Mouse (Mus musculus): Measurements from ENCODE around the gene Immp2l. TPM values are rescaled to one million over a fixed set of nuclear protein-coding genes. Genes with fewer than 3 reads are reported as not detected.

Gene Immp2l
- polyA plus RNA-seq, 1 experiment from 2014 or later = 6.3 TPM

DNA sequence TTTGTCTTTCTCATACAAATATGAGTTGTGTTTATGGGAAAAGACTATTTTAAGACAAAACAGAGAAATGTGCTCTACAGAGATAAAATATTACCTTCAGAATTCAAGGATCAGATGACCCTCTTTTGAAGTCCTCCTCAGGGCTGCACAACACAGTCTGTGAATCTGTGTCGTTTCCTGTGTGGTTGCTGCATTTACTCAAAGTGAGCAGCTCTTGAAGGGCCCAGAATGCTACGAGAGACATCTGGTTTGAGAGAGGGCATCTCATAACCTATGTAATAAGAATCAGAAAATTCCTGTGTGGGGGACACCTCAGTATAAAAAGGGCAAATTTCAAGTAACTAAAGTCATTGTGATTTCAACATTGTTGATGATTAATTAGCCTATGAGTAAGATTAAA, 217.3 kb downstream of the Immp2l start:
- 74% methylated on average over 2 of the region's 2 CpGs for WGBS
- no peak for ATAC-seq

DNA sequence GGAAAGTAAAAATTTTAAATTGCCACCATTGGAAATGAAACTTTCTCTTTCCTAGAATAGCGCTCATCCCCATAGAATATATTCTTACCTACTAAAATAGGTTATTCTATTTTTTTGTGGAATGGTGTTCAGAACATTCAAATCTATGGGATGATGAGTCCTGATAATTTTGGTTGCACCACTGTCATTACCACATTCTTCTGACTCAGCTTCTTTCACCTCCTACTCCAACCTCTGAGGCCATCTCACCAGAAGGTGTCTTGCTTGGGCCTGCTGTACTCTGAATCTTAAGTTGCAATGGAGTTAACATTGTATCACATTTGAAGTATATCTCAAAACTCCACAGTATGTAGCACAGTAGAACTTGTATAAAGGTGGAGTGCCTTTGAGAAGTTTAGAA, 224.4 kb downstream of the Immp2l start:
- ATAC-seq (no peak), DNase-seq (ENCODE audit: low spot score) (no peak)
- Histone ChIP-seq H3K36me3 (ENCODE audit: control insufficient read depth, insufficient read depth, low read length) (no peaks in the 10 kb centered on the region), H3K27ac (ENCODE audit: low read depth, low read length) (no peak overlapping the region), H3K9me3 (replicated peaks; ENCODE audit: control insufficient read depth, low read length) (no peaks in the 10 kb centered on the region), H3K4me3 (ENCODE audit: low read depth, low read length) (no peak overlapping the region), H3K27me3 (replicated peaks; ENCODE audit: control insufficient read depth, insufficient read depth, low read length) (no peaks in the 10 kb centered on the region), H3K4me2 (ENCODE audit: low read length) (no peak overlapping the region), H3K9ac (ENCODE audit: low read length) (no peak overlapping the region), H3K4me1 (ENCODE audit: control insufficient read depth, insufficient read depth, low read length) (no peaks in the 10 kb centered on the region)
- 98% methylated on average over 1 of the region's 1 CpGs for WGBS

More for the DNA sequence above, 217.3 kb downstream of the Immp2l start:
- H3K27me3 ChIP-seq (replicated peaks; ENCODE audit: control insufficient read depth, insufficient read depth, low read length) = no peaks in the 10 kb centered on the region
- no peak overlapping the region for H3K27ac ChIP-seq (ENCODE audit: low read depth, low read length)
- H3K4me2 ChIP-seq (ENCODE audit: low read length) = no peak overlapping the region
- H3K36me3 ChIP-seq (ENCODE audit: control insufficient read depth, insufficient read depth, low read length) = no peaks in the 10 kb centered on the region
- no peaks in the 10 kb centered on the region for H3K9me3 ChIP-seq (replicated peaks; ENCODE audit: control insufficient read depth, low read length)
- no peaks in the 10 kb centered on the region for H3K4me1 ChIP-seq (ENCODE audit: control insufficient read depth, insufficient read depth, low read length)
- no peak overlapping the region for H3K4me3 ChIP-seq (ENCODE audit: low read depth, low read length)
- no peak overlapping the region for H3K9ac ChIP-seq (ENCODE audit: low read length)
- DNase-seq (ENCODE audit: low spot score) = no peak

DNA sequence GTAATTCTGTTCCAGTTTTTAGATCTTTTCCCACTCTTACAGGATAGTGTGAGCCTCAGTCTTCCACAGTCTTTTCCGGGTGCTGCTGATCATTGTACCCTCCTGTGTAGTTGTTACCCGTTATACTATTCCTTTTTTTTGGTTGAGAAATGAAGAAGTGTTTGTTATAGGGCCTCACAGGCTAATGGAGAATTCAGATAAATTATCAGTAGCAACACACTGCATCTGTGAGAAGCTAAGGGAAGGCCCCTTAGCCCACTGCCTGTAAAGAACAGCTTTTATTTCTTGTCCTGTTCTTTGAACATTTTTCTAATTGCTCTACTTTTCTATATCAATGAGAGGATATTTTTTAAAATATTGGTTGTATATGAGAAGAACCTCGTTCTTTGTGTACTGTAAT, 226.2 kb downstream of the Immp2l start:
- Histone ChIP-seq H3K9me3 (replicated peaks; ENCODE audit: control insufficient read depth, low read length) (no peaks in the 10 kb centered on the region), H3K4me3 (ENCODE audit: low read depth, low read length) (no peak overlapping the region), H3K4me2 (ENCODE audit: low read length) (no peak overlapping the region), H3K9ac (ENCODE audit: low read length) (no peak overlapping the region), H3K36me3 (ENCODE audit: control insufficient read depth, insufficient read depth, low read length) (no peaks in the 10 kb centered on the region), H3K4me1 (ENCODE audit: control insufficient read depth, insufficient read depth, low read length) (no peaks in the 10 kb centered on the region), H3K27me3 (replicated peaks; ENCODE audit: control insufficient read depth, insufficient read depth, low read length) (no peaks in the 10 kb centered on the region), H3K27ac (ENCODE audit: low read depth, low read length) (no peak overlapping the region)
- DNase-seq (ENCODE audit: low spot score) (no peak), ATAC-seq (no peak)
- WGBS = 85% methylated on average over 3 of the region's 3 CpGs

DNA sequence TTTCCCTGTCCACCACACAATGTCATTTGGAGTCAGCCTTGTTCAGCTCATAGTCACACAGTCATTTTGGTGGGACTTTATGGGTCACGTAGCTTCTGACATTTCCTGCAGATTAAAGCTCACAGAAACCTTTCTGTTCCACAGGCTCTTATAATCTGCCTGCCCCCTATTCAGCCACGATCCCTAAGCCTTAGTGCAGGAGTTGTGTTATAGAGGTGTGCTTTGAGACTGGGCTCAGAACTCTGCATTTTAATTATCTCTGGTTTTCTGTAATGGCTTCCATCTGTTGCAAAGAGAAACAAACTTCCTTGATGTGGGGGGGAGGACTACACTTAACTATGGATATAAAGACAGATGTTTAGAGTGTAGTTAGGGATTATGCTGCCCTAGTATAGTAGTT, 234.0 kb downstream of the Immp2l start:
- Histone ChIP-seq H3K36me3 (ENCODE audit: control insufficient read depth, insufficient read depth, low read length) (no peaks in the 10 kb centered on the region), H3K27me3 (replicated peaks; ENCODE audit: control insufficient read depth, insufficient read depth, low read length) (no peaks in the 10 kb centered on the region), H3K4me1 (ENCODE audit: control insufficient read depth, insufficient read depth, low read length) (no peaks in the 10 kb centered on the region), H3K9me3 (replicated peaks; ENCODE audit: control insufficient read depth, low read length) (no peaks in the 10 kb centered on the region), H3K4me2 (ENCODE audit: low read length) (no peak overlapping the region), H3K27ac (ENCODE audit: low read depth, low read length) (no peak overlapping the region), H3K9ac (ENCODE audit: low read length) (no peak overlapping the region), H3K4me3 (ENCODE audit: low read depth, low read length) (no peak overlapping the region)
- ATAC-seq (no peak), DNase-seq (ENCODE audit: low spot score) (no peak)
- 24% methylated on average over 2 of the region's 2 CpGs for WGBS

DNA sequence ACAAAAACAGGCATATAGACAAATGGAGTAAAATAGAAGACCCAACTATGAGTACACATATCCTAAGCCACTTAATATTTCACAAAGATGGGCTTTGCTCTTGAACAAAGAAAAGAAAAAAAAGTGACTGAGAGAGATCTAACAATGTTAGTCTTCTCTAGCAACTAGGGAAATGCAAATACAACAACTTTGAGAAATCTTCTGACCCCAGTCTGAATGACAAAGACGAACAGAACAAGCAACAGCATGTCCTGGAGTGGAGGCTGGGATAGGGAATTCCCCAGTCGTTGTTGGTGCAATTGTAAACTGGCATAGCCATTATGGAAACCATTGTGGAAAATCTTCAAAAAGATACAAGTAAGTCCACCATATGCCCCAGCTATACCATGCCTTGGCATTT, 235.7 kb downstream of the Immp2l start:
- ATAC-seq (no peak), DNase-seq (ENCODE audit: low spot score) (no peak)
- no peak overlapping the region for H3K9ac ChIP-seq (ENCODE audit: low read length)
- WGBS = 68% methylated on average over 2 of the region's 2 CpGs
- no peaks in the 10 kb centered on the region for H3K27me3 ChIP-seq (replicated peaks; ENCODE audit: control insufficient read depth, insufficient read depth, low read length)
- H3K4me1 ChIP-seq (ENCODE audit: control insufficient read depth, insufficient read depth, low read length) = no peaks in the 10 kb centered on the region
- H3K27ac ChIP-seq (ENCODE audit: low read depth, low read length) = no peak overlapping the region
- no peak overlapping the region for H3K4me3 ChIP-seq (ENCODE audit: low read depth, low read length)
- no peaks in the 10 kb centered on the region for H3K36me3 ChIP-seq (ENCODE audit: control insufficient read depth, insufficient read depth, low read length)
- no peaks in the 10 kb centered on the region for H3K9me3 ChIP-seq (replicated peaks; ENCODE audit: control insufficient read depth, low read length)
- no peak overlapping the region for H3K4me2 ChIP-seq (ENCODE audit: low read length)

DNA sequence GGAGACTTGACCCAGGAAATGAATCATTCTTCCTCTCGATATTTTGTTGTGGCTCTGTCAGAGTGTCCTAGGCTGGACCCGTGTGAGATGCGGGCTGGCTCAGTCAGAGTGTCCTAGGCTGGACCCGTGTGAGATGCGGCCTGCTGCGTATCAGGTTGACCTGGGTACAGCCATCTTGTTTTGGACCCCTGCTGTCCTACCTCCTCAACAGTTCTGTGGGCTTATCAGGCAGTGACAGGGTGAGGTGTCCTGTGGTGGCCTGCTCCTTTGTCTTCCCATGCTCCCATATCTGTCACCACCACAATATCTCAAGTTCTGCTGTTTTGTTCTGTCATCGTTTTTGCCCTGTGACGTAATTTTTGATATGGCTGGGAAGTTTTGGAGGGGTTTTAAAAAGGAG, 250.2 kb downstream of the Immp2l start:
- no peak for DNase-seq (ENCODE audit: low spot score)

DNA sequence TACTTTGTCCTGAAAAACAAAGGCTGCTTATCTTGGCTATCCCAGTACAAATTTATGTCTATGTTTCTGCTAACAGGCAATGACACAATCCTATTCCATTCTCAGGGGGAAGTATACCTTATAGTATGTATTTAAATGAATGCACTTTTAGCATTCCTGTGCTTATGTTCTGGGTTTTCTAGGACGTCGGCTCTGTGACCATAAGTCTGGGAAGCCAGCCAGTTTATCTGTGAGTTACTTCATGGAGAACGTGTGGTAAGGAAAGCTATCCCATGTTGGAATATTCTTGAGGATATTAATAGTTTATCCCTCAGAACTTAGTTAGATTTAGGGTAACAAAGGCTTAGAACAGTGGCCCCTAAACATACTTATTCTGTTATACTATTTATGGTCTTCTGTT, 251.5 kb downstream of the Immp2l start:
- WGBS = 18% methylated on average over 3 of the region's 3 CpGs
- Histone ChIP-seq H3K9me3 (replicated peaks; ENCODE audit: control insufficient read depth, low read length) (no peaks in the 10 kb centered on the region), H3K9ac (ENCODE audit: low read length) (no peak overlapping the region), H3K27me3 (replicated peaks; ENCODE audit: control insufficient read depth, insufficient read depth, low read length) (no peaks in the 10 kb centered on the region), H3K27ac (ENCODE audit: low read depth, low read length) (no peak overlapping the region), H3K4me3 (ENCODE audit: low read depth, low read length) (no peak overlapping the region), H3K4me2 (ENCODE audit: low read length) (no peak overlapping the region), H3K36me3 (ENCODE audit: control insufficient read depth, insufficient read depth, low read length) (no peaks in the 10 kb centered on the region), H3K4me1 (ENCODE audit: control insufficient read depth, insufficient read depth, low read length) (peaks cover 2% of the 10 kb centered on the region; the same call in 1 of the 2 replicates)
- ATAC-seq = no peak
- DNase-seq (ENCODE audit: low spot score) = no peak

More for the DNA sequence above, 250.2 kb downstream of the Immp2l start:
- no peak overlapping the region for H3K27ac ChIP-seq (ENCODE audit: low read depth, low read length)
- H3K4me3 ChIP-seq (ENCODE audit: low read depth, low read length) = no peak overlapping the region
- no peaks in the 10 kb centered on the region for H3K9me3 ChIP-seq (replicated peaks; ENCODE audit: control insufficient read depth, low read length)
- no peak overlapping the region for H3K4me2 ChIP-seq (ENCODE audit: low read length)
- H3K27me3 ChIP-seq (replicated peaks; ENCODE audit: control insufficient read depth, insufficient read depth, low read length) = no peaks in the 10 kb centered on the region
- H3K4me1 ChIP-seq (ENCODE audit: control insufficient read depth, insufficient read depth, low read length) = peaks cover 2% of the 10 kb centered on the region; the same call in 1 of the 2 replicates
- WGBS = 94% methylated on average over 8 of the region's 8 CpGs
- ATAC-seq = no peak
- no peaks in the 10 kb centered on the region for H3K36me3 ChIP-seq (ENCODE audit: control insufficient read depth, insufficient read depth, low read length)
- H3K9ac ChIP-seq (ENCODE audit: low read length) = no peak overlapping the region

DNA sequence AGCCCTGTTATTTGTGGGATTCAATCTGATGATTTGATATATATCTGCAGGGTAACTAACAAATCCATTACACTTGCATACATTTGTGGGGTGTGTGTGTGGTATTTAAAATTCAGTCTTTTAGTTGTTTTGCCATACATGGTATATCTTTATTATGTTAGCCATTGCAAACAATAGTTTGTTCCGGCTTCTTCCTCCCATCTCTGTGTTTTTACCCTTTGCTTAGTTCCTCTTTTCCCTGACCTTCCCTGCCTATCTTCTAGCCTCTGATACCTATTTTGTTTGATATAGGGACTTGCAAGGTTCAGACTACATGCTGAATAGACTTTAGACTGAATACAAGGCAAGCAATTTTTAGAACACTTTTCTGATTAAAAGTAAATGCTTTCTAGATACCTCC, 254.0 kb downstream of the Immp2l start:
- no peaks in the 10 kb centered on the region for H3K9me3 ChIP-seq (replicated peaks; ENCODE audit: control insufficient read depth, low read length)
- DNase-seq (ENCODE audit: low spot score) (no peak), ATAC-seq (no peak)
- no peak overlapping the region for H3K4me3 ChIP-seq (ENCODE audit: low read depth, low read length)
- H3K4me2 ChIP-seq (ENCODE audit: low read length) = no peak overlapping the region
- H3K9ac ChIP-seq (ENCODE audit: low read length) = no peak overlapping the region
- H3K27ac ChIP-seq (ENCODE audit: low read depth, low read length) = no peak overlapping the region
- H3K27me3 ChIP-seq (replicated peaks; ENCODE audit: control insufficient read depth, insufficient read depth, low read length) = no peaks in the 10 kb centered on the region
- no peaks in the 10 kb centered on the region for H3K36me3 ChIP-seq (ENCODE audit: control insufficient read depth, insufficient read depth, low read length)
- 92% methylated on average over 1 of the region's 1 CpGs for WGBS
- peaks cover 2% of the 10 kb centered on the region; the same call in 1 of the 2 replicates for H3K4me1 ChIP-seq (ENCODE audit: control insufficient read depth, insufficient read depth, low read length)

DNA sequence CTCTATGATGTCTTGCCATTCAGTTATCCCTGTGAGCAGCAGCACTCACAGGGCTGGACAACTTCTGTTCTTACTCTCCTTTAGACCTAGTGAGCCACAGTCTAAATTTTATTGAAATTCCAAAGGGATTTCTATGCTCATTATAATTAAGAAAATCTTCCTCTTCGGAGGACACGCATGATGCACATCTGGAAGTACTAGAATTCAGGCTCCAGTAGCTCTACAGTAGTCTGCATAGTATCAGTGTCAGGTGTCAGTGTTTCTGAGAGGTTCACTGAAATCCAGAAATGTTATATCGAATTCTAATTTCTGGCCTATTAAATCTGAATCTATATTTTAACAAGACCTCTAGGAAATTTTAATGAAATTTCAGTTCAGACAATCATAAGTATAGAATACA, 265.2 kb downstream of the Immp2l start:
- H3K4me2 ChIP-seq (ENCODE audit: low read length) = no peak overlapping the region
- H3K4me3 ChIP-seq (ENCODE audit: low read depth, low read length) = no peak overlapping the region
- WGBS = 92% methylated on average over 3 of the region's 3 CpGs
- ATAC-seq (no peak), DNase-seq (ENCODE audit: low spot score) (no peak)
- H3K9ac ChIP-seq (ENCODE audit: low read length) = no peak overlapping the region
- no peaks in the 10 kb centered on the region for H3K36me3 ChIP-seq (ENCODE audit: control insufficient read depth, insufficient read depth, low read length)
- no peak overlapping the region for H3K27ac ChIP-seq (ENCODE audit: low read depth, low read length)
- no peaks in the 10 kb centered on the region for H3K4me1 ChIP-seq (ENCODE audit: control insufficient read depth, insufficient read depth, low read length)
- no peaks in the 10 kb centered on the region for H3K27me3 ChIP-seq (replicated peaks; ENCODE audit: control insufficient read depth, insufficient read depth, low read length)
- H3K9me3 ChIP-seq (replicated peaks; ENCODE audit: control insufficient read depth, low read length) = no peaks in the 10 kb centered on the region

Data from forebrain, embryonic 14.5 days (tissue).